Mouse (Mus musculus) bone marrow macrophage, adult 2 months (primary cell): ENCODE data around the gene Golga5.

ENCODE experiments used
- CTCF ChIP-seq: IDR thresholded peaks from 2 replicates; pipeline ENCODE4 v1.5.1; 2012; ENCODE audit warnings: low read depth, mild to moderate bottlenecking, low read length, moderate library complexity
- POLR2A ChIP-seq: IDR thresholded peaks from 2 replicates; pipeline ENCODE4 v1.6.1; 2012; ENCODE audit warnings: mild to moderate bottlenecking, low read depth, low read length, borderline replicate concordance

GRCm38 (mm10) chr12:102456467-102457193 lies 12.3 kb upstream of the Golga5 start:
- no peak for TF ChIP-seq CTCF
- TF ChIP-seq POLR2A, result no peak
